11 mouse cellular contexts compared by ENCODE assay signal in the genomic region with DNA sequence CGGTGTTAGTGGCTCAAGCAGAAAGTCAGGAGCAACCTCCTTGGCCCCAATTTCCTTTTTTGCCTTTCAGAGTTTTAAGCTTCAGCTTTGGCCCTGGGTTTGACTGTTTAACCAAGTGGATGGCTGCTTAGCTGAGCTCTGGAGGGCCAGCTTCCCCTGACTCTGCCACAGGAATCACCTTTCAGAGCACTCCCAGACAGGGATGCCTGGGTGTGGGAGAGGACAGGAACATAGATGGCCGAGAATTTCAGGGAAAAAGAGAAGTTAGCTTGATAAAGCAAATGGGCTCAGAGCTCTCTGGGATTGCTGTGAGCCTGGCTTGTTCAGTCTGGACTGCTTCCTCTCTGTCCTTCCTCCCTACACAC. TPM values are rescaled to one million over a fixed set of nuclear protein-coding genes. Genes with fewer than 3 reads are reported as not detected.
DNase-seq lines count a peak whose midpoint lies in the region; ATAC-seq lines count a peak whose summit lies in the region.
"Had no signal": no experiment of that assay in that cellular context is flagged by ENCODE, and none has a peak within 500 bp of the region (broad histone marks: within the 10 kb centered on the region; RNA-seq: fewer than 3 reads in every experiment).

No protein-coding gene starts in this region.

- H3K4me2 ChIP-seq in kidney, embryonic 16.5 days (replicated peaks; ENCODE audit: low read depth, low read length), result no peak overlapping the region
- H3K4me2 ChIP-seq in hindbrain, embryonic 11.5 days (replicated peaks; ENCODE audit: low read depth, low read length), result no peak overlapping the region
- no peak overlapping the region for H3K4me2 ChIP-seq in midbrain, embryonic 12.5 days (replicated peaks)
- H3K4me2 ChIP-seq: intestine, embryonic 15.5 days had no signal

- DNase-seq in kidney, postnatal 10 days, result no peak
- DNase-seq in hindbrain, embryonic 11.5 days (ENCODE audit: low spot score), result no peak
- no peak for DNase-seq in spleen, adult 12 weeks (ENCODE audit: low spot score)
- DNase-seq in lung, postnatal 36 days, result no peak
- DNase-seq in layer of hippocampus, adult 11-12 months (ENCODE audit: low spot score), result no peak
- DNase-seq: adrenal gland, adult 8-10 months; thymus, adult 18-20 months had no signal

- H3K4me3 ChIP-seq in kidney, embryonic 16.5 days (ENCODE audit: low read length), result no peak overlapping the region
- H3K4me3 ChIP-seq in hindbrain, embryonic 11.5 days (ENCODE audit: low read depth, low read length), result no peak overlapping the region
- no peak overlapping the region for H3K4me3 ChIP-seq in midbrain, embryonic 12.5 days
- H3K4me3 ChIP-seq: intestine, embryonic 15.5 days had no signal

- peaks cover 20% of the 10 kb centered on the region for H3K4me1 ChIP-seq in kidney, embryonic 16.5 days (ENCODE audit: insufficient read depth, low read length)
- H3K4me1 ChIP-seq in hindbrain, embryonic 11.5 days (replicated peaks; ENCODE audit: control insufficient read depth, insufficient read depth, low read length), result peaks cover 8% of the 10 kb centered on the region
- H3K4me1 ChIP-seq in midbrain, embryonic 12.5 days, result peaks cover 31% of the 10 kb centered on the region
- H3K4me1 ChIP-seq: intestine, embryonic 15.5 days had no signal

- no peaks in the 10 kb centered on the region for H3K36me3 ChIP-seq in kidney, embryonic 16.5 days (ENCODE audit: insufficient read depth, low read length)
- no peaks in the 10 kb centered on the region for H3K36me3 ChIP-seq in hindbrain, embryonic 11.5 days (ENCODE audit: control insufficient read depth, insufficient read depth, low read length)
- no peaks in the 10 kb centered on the region for H3K36me3 ChIP-seq in midbrain, embryonic 12.5 days
- H3K36me3 ChIP-seq: intestine, embryonic 15.5 days had no signal

- 11% methylated on average over 2 of the region's 2 CpGs for WGBS in kidney, embryonic 16.5 days
- 19% methylated on average over 2 of the region's 2 CpGs for WGBS in hindbrain, embryonic 11.5 days
- WGBS in midbrain, embryonic 12.5 days, result 11% methylated on average over 2 of the region's 2 CpGs

- H3K27ac ChIP-seq in kidney, embryonic 16.5 days (ENCODE audit: low read length), result peak overlapping the region; percentile 63; the same call in 1 of the 2 replicates
- H3K27ac ChIP-seq in hindbrain, embryonic 11.5 days (ENCODE audit: low read depth, low read length), result peak overlapping the region; percentile 92
- peak overlapping the region; percentile 92 for H3K27ac ChIP-seq in midbrain, embryonic 12.5 days (replicated peaks)
- H3K27ac ChIP-seq: intestine, embryonic 15.5 days had no signal

- H3K9me3 ChIP-seq in kidney, embryonic 16.5 days (ENCODE audit: low read length), result no peaks in the 10 kb centered on the region
- no peaks in the 10 kb centered on the region for H3K9me3 ChIP-seq in hindbrain, embryonic 11.5 days (ENCODE audit: control insufficient read depth, low read length)
- no peaks in the 10 kb centered on the region for H3K9me3 ChIP-seq in midbrain, embryonic 12.5 days
- H3K9me3 ChIP-seq: intestine, embryonic 15.5 days had no signal

- H3K9ac ChIP-seq in kidney, embryonic 16.5 days (replicated peaks; ENCODE audit: low read length), result no peak overlapping the region
- peak overlapping the region; percentile 20; the same call in 1 of the 2 replicates for H3K9ac ChIP-seq in hindbrain, embryonic 11.5 days (ENCODE audit: low read depth, low read length)
- no peak overlapping the region for H3K9ac ChIP-seq in midbrain, embryonic 12.5 days (replicated peaks)
- H3K9ac ChIP-seq: intestine, embryonic 15.5 days had no signal

- H3K27me3 ChIP-seq in kidney, embryonic 16.5 days (ENCODE audit: insufficient read depth, low read length), result no peaks in the 10 kb centered on the region
- H3K27me3 ChIP-seq in hindbrain, embryonic 11.5 days (ENCODE audit: control insufficient read depth, insufficient read depth, low read length), result no peaks in the 10 kb centered on the region
- H3K27me3 ChIP-seq in midbrain, embryonic 12.5 days, result 0 out of 2 replicates have a peak, but pooled peaks cover 3% of the 10 kb centered on the region
- H3K27me3 ChIP-seq: intestine, embryonic 15.5 days had no signal

- ATAC-seq in kidney, embryonic 16.5 days (ENCODE audit: low FRiP score, low TSS enrichment), result no peak
- ATAC-seq in hindbrain, embryonic 11.5 days (ENCODE audit: low FRiP score), result peak; percentile 12; the same call in 1 of the 2 replicates
- ATAC-seq in midbrain, embryonic 12.5 days (ENCODE audit: low FRiP score, low read depth), result peak; percentile 45
- no peak for ATAC-seq in megakaryocyte progenitor cell, adult 5-6 weeks (replicated peaks; ENCODE audit: poor library complexity)

RNA-seq across cellular contexts. Expression of gene Chchd6, which starts 18.6 kb away (rescaled TPM):
- polyA plus RNA-seq in kidney, embryonic 16.5 days (2015; fragmentation: Nextera tagmentation; extraction: Ambion mirVana), result 67.5 and 72.3 TPM in 2 replicates
- polyA plus RNA-seq in hindbrain, embryonic 11.5 days (2014; fragmentation: Nextera tagmentation; extraction: Ambion mirVana), result 86.2 and 91.2 TPM in 2 replicates
- 92.9 and 97.0 TPM in 2 replicates for polyA plus RNA-seq in midbrain, embryonic 12.5 days (2016; fragmentation: Nextera tagmentation; extraction: Ambion mirVana)
- 19.3 and 19.7 TPM in 2 replicates for total RNA-seq in megakaryocyte progenitor cell, adult 5-6 weeks (2015)
- 8.8 and 10.3 TPM in 2 replicates for total RNA-seq in megakaryocyte progenitor cell, adult 5-6 weeks (2017)

RNA-seq across cellular contexts. Expression of gene Txnrd3, which starts 29.7 kb away (rescaled TPM):
- 15.9 and 16.9 TPM in 2 replicates for polyA plus RNA-seq in kidney, embryonic 16.5 days (2015; fragmentation: Nextera tagmentation; extraction: Ambion mirVana)
- polyA plus RNA-seq in hindbrain, embryonic 11.5 days (2014; fragmentation: Nextera tagmentation; extraction: Ambion mirVana), result 11.0 and 15.0 TPM in 2 replicates
- 14.1 and 14.3 TPM in 2 replicates for polyA plus RNA-seq in midbrain, embryonic 12.5 days (2016; fragmentation: Nextera tagmentation; extraction: Ambion mirVana)
- total RNA-seq in megakaryocyte progenitor cell, adult 5-6 weeks (2015), result 4.3 and 5.3 TPM in 2 replicates
- total RNA-seq in megakaryocyte progenitor cell, adult 5-6 weeks (2017), result 9.3 and 9.6 TPM in 2 replicates

Comparison
In these comparisons a context has a peak if more than half of its experiments do, and no peak if none do; other contexts are left out.
1. ATAC-seq: peak in hindbrain, embryonic 11.5 days (single experiment) and midbrain, embryonic 12.5 days (single experiment); none in kidney, embryonic 16.5 days (single experiment) and megakaryocyte progenitor cell, adult 5-6 weeks (single experiment).
2. Peak in every context shown above with its lines, with median percentiles within 50 percentile points of each other: H3K27ac ChIP-seq.